ENCODE assay signal across 20 mouse cellular contexts in the genomic region with DNA sequence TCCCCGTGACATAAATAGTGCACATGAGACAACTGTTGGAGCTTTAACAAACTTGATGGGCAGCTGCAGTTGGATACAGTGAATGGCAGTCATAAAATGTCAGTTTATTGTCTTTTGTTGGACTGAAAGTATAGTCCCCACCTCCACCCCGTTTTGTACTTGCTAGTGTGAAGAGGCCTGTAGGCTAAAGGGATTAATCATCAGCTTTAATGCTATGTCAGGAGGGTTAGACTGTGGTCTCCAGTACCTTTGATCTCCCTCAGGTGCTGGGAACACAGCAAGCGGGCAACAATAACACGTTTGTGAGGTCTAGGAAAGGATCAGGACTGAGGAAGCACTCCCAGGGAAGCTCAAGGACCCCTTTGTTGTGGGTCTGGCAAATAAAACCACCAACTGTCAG.
A peak's percentile ranks its signal among the peaks of the same experiment; 100 is the strongest.
DNase-seq lines count a peak whose midpoint lies in the region; ATAC-seq and TF ChIP-seq lines count a peak whose summit lies in the region.
"Had no signal": no experiment of that assay in that cellular context is flagged by ENCODE, and none has a peak within 500 bp of the region (broad histone marks: within the 10 kb centered on the region; RNA-seq: fewer than 3 reads in every experiment).

No protein-coding gene starts in this region.

- peak; percentile 86 for ATAC-seq in kidney, embryonic 15.5 days (replicated peaks; ENCODE audit: low FRiP score)
- peak; percentile 95 for ATAC-seq in intestine, embryonic 15.5 days
- ATAC-seq: CD4-positive, CD25-positive, alpha-beta regulatory T cell, adult 4 months; Patski had no signal

- intact Hi-C loops in left cerebral cortex, adult 2 months (cut with DNase I) = no loop called here

- no peaks in the 10 kb centered on the region for H3K36me3 ChIP-seq in kidney, embryonic 15.5 days
- H3K36me3 ChIP-seq in intestine, embryonic 15.5 days = no peaks in the 10 kb centered on the region
- H3K36me3 ChIP-seq: embryonic facial prominence, embryonic 15.5 days; limb, embryonic 12.5 days; midbrain, embryonic 12.5 days had no signal

- H3K9me3 ChIP-seq in kidney, embryonic 15.5 days (replicated peaks) = no peaks in the 10 kb centered on the region
- no peaks in the 10 kb centered on the region for H3K9me3 ChIP-seq in intestine, embryonic 15.5 days
- H3K9me3 ChIP-seq: embryonic facial prominence, embryonic 15.5 days; limb, embryonic 12.5 days; midbrain, embryonic 12.5 days had no signal

- H3K9ac ChIP-seq in kidney, embryonic 15.5 days = no peak overlapping the region
- H3K9ac ChIP-seq in intestine, embryonic 15.5 days = no peak overlapping the region
- H3K9ac ChIP-seq: embryonic facial prominence, embryonic 15.5 days; limb, embryonic 12.5 days; liver, embryonic 14.5 days; midbrain, embryonic 12.5 days had no signal

- TF ChIP-seq CTCF in left cerebral cortex, adult 2 months (IDR thresholded peaks at IDR 0.05) = no peak

- no peak overlapping the region for H3K4me3 ChIP-seq in kidney, embryonic 15.5 days (replicated peaks)
- H3K4me3 ChIP-seq in intestine, embryonic 15.5 days (replicated peaks) = no peak overlapping the region
- H3K4me3 ChIP-seq in left cerebral cortex, adult 2 months = no peak overlapping the region
- H3K4me3 ChIP-seq: embryonic facial prominence, embryonic 15.5 days; limb, embryonic 12.5 days; midbrain, embryonic 12.5 days; myocyte had no signal

- 0 out of 2 replicates have a peak, but pooled peaks cover 2% of the 10 kb centered on the region for H3K4me1 ChIP-seq in kidney, embryonic 15.5 days
- no peaks in the 10 kb centered on the region; the same call in 1 of the 2 replicates for H3K4me1 ChIP-seq in intestine, embryonic 15.5 days (replicated peaks)

- 45% methylated on average over 4 of the region's 4 CpGs for WGBS in kidney, embryonic 15.5 days
- WGBS in intestine, embryonic 15.5 days = 33% methylated on average over 4 of the region's 4 CpGs
- 27% methylated on average over 4 of the region's 4 CpGs for WGBS in large intestine, adult 2 months

- peak; percentile 31 for DNase-seq in embryo, embryonic 9.5 days (ENCODE audit: extremely low spot score)
- DNase-seq in embryo, embryonic 10.5 days (ENCODE audit: low spot score) = no peak
- no peak for DNase-seq in kidney, adult 11 months
- DNase-seq in large intestine, adult 2 months (ENCODE audit: low read depth, low spot score) = peak; percentile 36
- DNase-seq in ovary, adult 18-20 months (ENCODE audit: low spot score) = no peak
- no peak for DNase-seq in left cerebral cortex, adult 2 months (ENCODE audit: extremely low spot score in 1 of 2, low spot score in 2 of 2)
- DNase-seq: adrenal gland, adult 8-10 months; cerebellum, adult 9-10 months; gastrocnemius, postnatal 14 days; heart, adult 18-20 months; thymus, adult 18-20 months had no signal

- no peaks in the 10 kb centered on the region for H3K27me3 ChIP-seq in kidney, embryonic 15.5 days
- H3K27me3 ChIP-seq in intestine, embryonic 15.5 days (replicated peaks) = no peaks in the 10 kb centered on the region
- H3K27me3 ChIP-seq: embryonic facial prominence, embryonic 15.5 days; limb, embryonic 12.5 days; Patski had no signal

- peak overlapping the region; percentile 52 for H3K27ac ChIP-seq in kidney, embryonic 15.5 days
- peak overlapping the region; percentile 70 for H3K27ac ChIP-seq in intestine, embryonic 15.5 days
- no peak overlapping the region for H3K27ac ChIP-seq in left cerebral cortex, adult 2 months
- H3K27ac ChIP-seq: embryonic facial prominence, embryonic 15.5 days; liver, embryonic 14.5 days; midbrain, embryonic 12.5 days had no signal

- no peak overlapping the region for H3K4me2 ChIP-seq in kidney, embryonic 15.5 days
- H3K4me2 ChIP-seq in intestine, embryonic 15.5 days (replicated peaks) = no peak overlapping the region
- H3K4me2 ChIP-seq: embryonic facial prominence, embryonic 15.5 days; limb, embryonic 12.5 days; midbrain, embryonic 12.5 days had no signal

Comparison
In these comparisons a context has a peak if more than half of its experiments do, and no peak if none do; other contexts are left out.
1. DNase-seq: peak in embryo, embryonic 9.5 days (single experiment) and large intestine, adult 2 months (single experiment); none in embryo, embryonic 10.5 days (single experiment), kidney, adult 11 months (single experiment), ovary, adult 18-20 months (single experiment) and left cerebral cortex, adult 2 months (0 of 2).